Comparison of ENCODE assay signal across 8 mouse cellular contexts in genomic region chr11:62603312-62604056, GRCm38 (mm10). TPM values are rescaled to one million over a fixed set of nuclear protein-coding genes. Genes with fewer than 3 reads are reported as not detected.
DNase-seq lines count a peak whose midpoint lies in the region; ATAC-seq lines count a peak whose summit lies in the region.

No protein-coding gene starts in this region.

- 0% methylated on average over 13 of the region's 13 CpGs for WGBS in limb, embryonic 11.5 days

- peak overlapping the region; percentile 53 for H3K4me2 ChIP-seq in limb, embryonic 11.5 days (ENCODE audit: low read depth, severe bottlenecking)

- H3K27me3 ChIP-seq in limb, embryonic 11.5 days (ENCODE audit: control insufficient read depth, insufficient read depth, low read length), result no peaks in the 10 kb centered on the region

- H3K27ac ChIP-seq in limb, embryonic 11.5 days (replicated peaks; ENCODE audit: low read depth, low read length), result peak overlapping the region; percentile 85

- H3K36me3 ChIP-seq in limb, embryonic 11.5 days (ENCODE audit: control insufficient read depth, insufficient read depth, low read length), result peaks cover 26% of the 10 kb centered on the region

- no peaks in the 10 kb centered on the region for H3K9me3 ChIP-seq in limb, embryonic 11.5 days (ENCODE audit: control insufficient read depth, low read length)

- intact Hi-C loops in heart, postnatal 14 days (cut with DNase I), result loop anchor here (2.0 to 5.0 kb wide), 2 partner anchors 53 to 214 kb away; partner anchors contain the start of gene Ubb

- H3K9ac ChIP-seq in limb, embryonic 11.5 days (ENCODE audit: low read length), result peak overlapping the region; percentile 98

- peak; percentile 13 for ATAC-seq in CD4-positive, CD25-positive, alpha-beta regulatory T cell, adult 4 months
- ATAC-seq in limb, embryonic 11.5 days (ENCODE audit: insufficient number of reproducible peaks, low FRiP score, low TSS enrichment, low read depth), result no peak
- ATAC-seq in monocyte, adult 5-6 weeks (replicated peaks; ENCODE audit: insufficient number of reproducible peaks, low FRiP score, low TSS enrichment, poor library complexity, severe bottlenecking), result peak; percentile 9; the same call in 1 of the 2 replicates

- peak; percentile 52 to 75 for DNase-seq in adrenal gland, adult (ENCODE audit: inconsistent age in 2 of 2, low spot score in 1 of 2)
- no peak for DNase-seq in adrenal gland, adult 8-10 months
- DNase-seq in embryo, embryonic 10.5 days (ENCODE audit: low spot score), result peak; percentile 43
- DNase-seq in heart, postnatal 14 days, result peak; percentile 8 to 26
- no peak for DNase-seq in limb, embryonic 11.5 days (ENCODE audit: low spot score)
- DNase-seq in urinary bladder, postnatal 25 days (ENCODE audit: low spot score), result no peak

- peaks cover 12% of the 10 kb centered on the region for H3K4me1 ChIP-seq in limb, embryonic 11.5 days (ENCODE audit: control insufficient read depth, insufficient read depth, low read length)

- H3K4me3 ChIP-seq in limb, embryonic 11.5 days (ENCODE audit: low read depth, low read length), result peak overlapping the region; percentile 86

RNA-seq across cellular contexts. Expression of gene Trpv2, which starts 29.2 kb away (rescaled TPM):
- total RNA-seq in adrenal gland, adult 8-10 months (2022), result 1 to 10 TPM; 3.6 to 7.2 (median 4.9) TPM
- polyA plus RNA-seq in CD4-positive, CD25-positive, alpha-beta regulatory T cell, adult 4 months (2017; shearing (Covaris generic)), result 10 to 100 TPM; 65.8 to 93.5 TPM
- 1 to 10 TPM; 3.4 to 4.5 TPM for total RNA-seq in heart, postnatal 14 days (2021)
- 0.69 and 1.4 TPM in 2 replicates for polyA plus RNA-seq in limb, embryonic 11.5 days (2014; fragmentation: Nextera tagmentation; extraction: Ambion mirVana)
- total RNA-seq in monocyte, adult 5-6 weeks (2017), result 33.3 to 61.4 TPM (median 38.2 TPM) in 3 replicates

RNA-seq across cellular contexts. Expression of gene Lrrc75a, which starts 44.8 kb away (rescaled TPM):
- 10 to 100 TPM; 30.3 to 54.2 (median 37.9) TPM for total RNA-seq in adrenal gland, adult 8-10 months (2022)
- 1 to 10 TPM; 1.9 to 4.6 TPM for polyA plus RNA-seq in CD4-positive, CD25-positive, alpha-beta regulatory T cell, adult 4 months (2017; shearing (Covaris generic))
- 1 to 10 TPM; 6.3 to 7.9 TPM for total RNA-seq in heart, postnatal 14 days (2021)
- 20.6 TPM in 2 replicates for polyA plus RNA-seq in limb, embryonic 11.5 days (2014; fragmentation: Nextera tagmentation; extraction: Ambion mirVana)
- 1.3 to 6.4 TPM (median 4.1 TPM) in 3 replicates for total RNA-seq in monocyte, adult 5-6 weeks (2017)

RNA-seq across cellular contexts. Expression of gene Mmgt2, which starts 45.0 kb away (rescaled TPM):
- total RNA-seq in adrenal gland, adult 8-10 months (2022), result 10 to 100 TPM; 39.9 to 60.5 (median 52.3) TPM
- polyA plus RNA-seq in CD4-positive, CD25-positive, alpha-beta regulatory T cell, adult 4 months (2017; shearing (Covaris generic)), result 10 to 100 TPM; 42.9 to 59.1 TPM
- 10 to 100 TPM in 1 of 2 experiments, 1 to 10 TPM in 1; 10.0 to 10.3 TPM for total RNA-seq in heart, postnatal 14 days (2021)
- 54.1 and 60.7 TPM in 2 replicates for polyA plus RNA-seq in limb, embryonic 11.5 days (2014; fragmentation: Nextera tagmentation; extraction: Ambion mirVana)
- total RNA-seq in monocyte, adult 5-6 weeks (2017), result 11.6 to 45.4 TPM (median 31.4 TPM) in 3 replicates

RNA-seq across cellular contexts. Expression of gene Ubb, which starts 52.5 kb away (rescaled TPM):
- 1,000 to 10,000 TPM; 1,433 to 1,769 (median 1,540) TPM for total RNA-seq in adrenal gland, adult 8-10 months (2022)
- 1,000 to 10,000 TPM; 5,826 to 7,831 TPM for polyA plus RNA-seq in CD4-positive, CD25-positive, alpha-beta regulatory T cell, adult 4 months (2017; shearing (Covaris generic))
- total RNA-seq in heart, postnatal 14 days (2021), result 100 to 1,000 TPM; 658 to 665 TPM
- 3,696 and 3,837 TPM in 2 replicates for polyA plus RNA-seq in limb, embryonic 11.5 days (2014; fragmentation: Nextera tagmentation; extraction: Ambion mirVana)
- total RNA-seq in monocyte, adult 5-6 weeks (2017), result 1,289 to 1,782 TPM (median 1,376 TPM) in 3 replicates

Comparison
In these comparisons a context has a peak if more than half of its experiments do, and no peak if none do; other contexts are left out.
1. DNase-seq: peak in adrenal gland, adult (2 of 2), embryo, embryonic 10.5 days (single experiment) and heart, postnatal 14 days (2 of 2); none in adrenal gland, adult 8-10 months (single experiment), limb, embryonic 11.5 days (single experiment) and urinary bladder, postnatal 25 days (single experiment).